Mouse (Mus musculus): ENCODE results near the gene Tnrc6a. TPM values are rescaled to one million over a fixed set of nuclear protein-coding genes. Genes with fewer than 3 reads are reported as not detected.
A peak's percentile ranks its signal among the peaks of the same experiment; 100 is the strongest.

Gene Tnrc6a
- polyA plus RNA-seq, 1 experiment from 2014 or later, result 70.9 TPM

DNA sequence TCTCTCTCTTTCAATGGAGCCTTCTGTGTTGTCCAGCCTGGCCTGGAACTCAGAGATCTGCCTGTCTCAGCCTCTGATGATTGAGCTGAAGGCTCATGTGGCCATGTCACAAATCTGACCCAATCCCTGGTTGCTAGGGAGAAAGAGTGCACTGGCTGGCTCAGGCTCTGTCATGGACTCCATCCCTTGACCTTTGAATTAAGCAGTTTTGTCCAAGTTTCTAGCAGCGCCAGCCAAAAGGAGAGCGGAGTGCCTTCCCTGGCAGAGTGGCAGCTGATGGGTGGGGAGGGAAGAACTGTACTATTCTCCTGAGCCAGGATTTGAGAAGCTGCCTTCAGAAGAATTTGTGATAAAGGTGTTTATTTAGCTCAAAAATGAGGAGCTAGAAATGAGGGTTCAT, 17.4 kb upstream of the Tnrc6a start:
- Histone ChIP-seq H3K9ac (no peak overlapping the region), H3K4me3 (no peak overlapping the region), H3K27me3 (no peaks in the 10 kb centered on the region), H3K4me2 (replicated peaks) (no peak overlapping the region), H3K27ac (no peak overlapping the region), H3K9me3 (no peaks in the 10 kb centered on the region), H3K4me1 (no peaks in the 10 kb centered on the region; the same call in 1 of the 2 replicates), H3K36me3 (no peaks in the 10 kb centered on the region)
- WGBS, result 98% methylated on average over 2 of the region's 2 CpGs
- no peak for ATAC-seq (ENCODE audit: insufficient number of reproducible peaks, insufficient read depth, low FRiP score, low TSS enrichment)

- H3K36me3 ChIP-seq, result no peaks in the 10 kb centered on the region
- ATAC-seq (ENCODE audit: insufficient number of reproducible peaks, insufficient read depth, low FRiP score, low TSS enrichment), result no peak
- H3K4me1 ChIP-seq, result no peaks in the 10 kb centered on the region; the same call in 1 of the 2 replicates
- no peak overlapping the region for H3K27ac ChIP-seq
- WGBS, result 66% methylated on average over 13 of the region's 13 CpGs
- no peak overlapping the region for H3K4me3 ChIP-seq
- H3K9ac ChIP-seq, result no peak overlapping the region
- H3K9me3 ChIP-seq, result no peaks in the 10 kb centered on the region
- H3K27me3 ChIP-seq, result no peaks in the 10 kb centered on the region
- H3K4me2 ChIP-seq (replicated peaks), result no peak overlapping the region
These were observed 15.3 kb upstream of the Tnrc6a start for GRCm38 (mm10) chr7:123108058-123109055.

DNA sequence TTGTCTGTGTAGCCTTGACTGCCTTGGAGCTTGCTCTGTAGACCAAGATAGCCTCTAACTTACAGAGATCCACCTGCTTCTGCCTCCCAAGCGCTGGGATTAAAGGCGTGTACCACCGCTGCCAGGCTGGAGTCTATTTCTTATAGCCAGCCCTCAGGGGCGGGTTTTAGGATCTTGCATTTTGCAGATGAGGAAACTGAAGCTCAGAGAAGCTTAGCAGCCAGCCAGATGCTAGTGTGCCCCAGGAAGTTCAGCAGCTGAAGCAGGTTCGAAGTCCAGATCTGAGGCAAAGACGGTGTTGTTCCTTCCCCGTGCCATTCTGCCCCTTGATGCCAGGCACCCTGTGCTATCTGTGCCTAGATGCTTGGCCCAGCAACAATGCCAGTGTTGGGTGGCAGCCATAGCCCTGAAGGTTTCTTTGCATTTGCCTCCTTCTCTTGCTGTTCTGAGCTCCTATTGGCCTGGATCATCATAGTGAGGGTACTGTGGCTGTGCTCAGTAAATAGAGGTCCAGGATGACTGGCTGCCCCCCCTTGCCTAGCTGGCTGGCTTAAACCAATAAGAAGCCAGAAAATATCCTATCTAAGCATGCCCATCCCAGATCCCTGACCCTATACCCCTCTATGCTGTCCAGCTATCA, 14.2 kb upstream of the Tnrc6a start:
- Histone ChIP-seq H3K4me1 (no peaks in the 10 kb centered on the region; the same call in 1 of the 2 replicates), H3K27ac (no peak overlapping the region), H3K9ac (no peak overlapping the region), H3K4me3 (no peak overlapping the region), H3K9me3 (no peaks in the 10 kb centered on the region), H3K27me3 (no peaks in the 10 kb centered on the region), H3K4me2 (replicated peaks) (no peak overlapping the region), H3K36me3 (no peaks in the 10 kb centered on the region)
- 91% methylated on average over 7 of the region's 7 CpGs for WGBS
- no peak for ATAC-seq (ENCODE audit: insufficient number of reproducible peaks, insufficient read depth, low FRiP score, low TSS enrichment)

GRCm38 (mm10) chr7:123110135-123110534, 13.6 kb upstream of the Tnrc6a start:
- Histone ChIP-seq H3K27ac (no peak overlapping the region), H3K9ac (no peak overlapping the region), H3K4me3 (no peak overlapping the region), H3K9me3 (no peaks in the 10 kb centered on the region), H3K36me3 (no peaks in the 10 kb centered on the region), H3K4me2 (replicated peaks) (no peak overlapping the region), H3K27me3 (no peaks in the 10 kb centered on the region), H3K4me1 (no peaks in the 10 kb centered on the region; the same call in 1 of the 2 replicates)
- 69% methylated on average over 3 of the region's 3 CpGs for WGBS
- ATAC-seq (ENCODE audit: insufficient number of reproducible peaks, insufficient read depth, low FRiP score, low TSS enrichment), result no peak

DNA sequence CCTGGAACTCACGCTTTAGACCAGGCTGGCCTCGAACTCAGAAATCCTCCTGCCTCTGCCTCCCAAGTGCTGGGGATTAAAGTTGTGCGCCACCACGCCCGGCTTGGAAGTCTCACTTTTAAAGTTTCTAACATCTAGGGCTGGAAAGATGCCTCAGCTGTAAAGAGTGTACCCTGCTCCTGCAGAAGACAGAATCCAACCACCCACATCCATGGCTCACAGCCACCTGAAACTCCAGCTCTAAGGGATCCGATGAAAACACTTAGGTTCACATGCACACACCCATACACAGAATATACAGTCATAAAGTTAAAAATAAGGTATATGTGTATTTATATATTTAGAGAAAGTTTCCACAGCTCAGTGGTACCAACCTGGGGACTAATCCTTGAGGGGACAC, 10.1 kb upstream of the Tnrc6a start:
- Histone ChIP-seq H3K4me2 (replicated peaks) (no peak overlapping the region), H3K9me3 (no peaks in the 10 kb centered on the region), H3K4me1 (no peaks in the 10 kb centered on the region; the same call in 1 of the 2 replicates), H3K36me3 (no peaks in the 10 kb centered on the region), H3K9ac (no peak overlapping the region), H3K4me3 (no peak overlapping the region), H3K27ac (no peak overlapping the region), H3K27me3 (no peaks in the 10 kb centered on the region)
- 94% methylated on average over 6 of the region's 6 CpGs for WGBS
- no peak for ATAC-seq (ENCODE audit: insufficient number of reproducible peaks, insufficient read depth, low FRiP score, low TSS enrichment)

DNA sequence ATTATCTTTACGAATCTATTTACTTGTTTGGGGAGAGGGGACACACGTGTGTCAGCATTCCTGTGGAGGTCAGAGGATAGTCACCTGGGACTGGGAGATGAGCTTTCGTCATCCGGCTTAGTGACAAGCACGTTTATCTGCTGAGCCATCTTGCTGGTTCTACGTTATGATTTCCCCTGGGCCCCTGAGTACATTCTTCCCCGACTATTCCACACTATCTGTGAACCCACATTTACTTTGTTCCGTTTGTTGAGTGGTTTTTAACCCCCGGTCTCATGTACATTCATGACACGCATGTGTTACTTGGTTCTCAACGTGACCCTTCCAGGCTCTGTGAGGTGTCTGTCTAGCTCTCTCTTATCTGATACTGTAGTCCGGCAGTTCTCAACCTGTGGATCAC, 6.9 kb upstream of the Tnrc6a start:
- Histone ChIP-seq H3K4me2 (replicated peaks) (no peak overlapping the region), H3K9me3 (no peaks in the 10 kb centered on the region), H3K9ac (no peak overlapping the region), H3K4me1 (no peaks in the 10 kb centered on the region), H3K27me3 (no peaks in the 10 kb centered on the region), H3K27ac (no peak overlapping the region), H3K4me3 (no peak overlapping the region), H3K36me3 (no peaks in the 10 kb centered on the region)
- WGBS, result 77% methylated on average over 12 of the region's 12 CpGs
- ATAC-seq (ENCODE audit: insufficient number of reproducible peaks, insufficient read depth, low FRiP score, low TSS enrichment), result no peak

DNA sequence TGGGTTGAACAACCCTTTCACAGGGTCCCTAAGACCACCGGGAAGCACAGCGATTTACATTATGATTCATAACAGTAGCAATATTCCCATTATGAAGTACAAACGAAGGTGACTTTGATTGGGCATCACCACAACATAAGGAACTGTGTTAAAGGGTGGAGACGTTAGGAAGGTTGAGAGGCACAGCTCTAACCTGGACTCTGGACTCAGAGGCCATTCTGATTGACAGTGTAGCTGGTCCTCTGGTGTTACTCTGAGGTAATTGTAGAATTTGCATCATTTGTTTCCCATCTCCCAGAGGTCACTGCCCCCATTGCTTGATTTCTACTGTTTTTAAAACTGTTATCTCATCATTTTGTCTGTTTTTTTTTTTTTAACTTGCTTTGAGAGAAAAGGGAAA, 6.5 kb upstream of the Tnrc6a start:
- H3K9me3 ChIP-seq, result no peaks in the 10 kb centered on the region
- ATAC-seq (ENCODE audit: insufficient number of reproducible peaks, insufficient read depth, low FRiP score, low TSS enrichment), result no peak
- H3K4me3 ChIP-seq, result no peak overlapping the region
- no peak overlapping the region for H3K9ac ChIP-seq
- no peak overlapping the region for H3K27ac ChIP-seq
- no peaks in the 10 kb centered on the region for H3K27me3 ChIP-seq
- H3K4me2 ChIP-seq (replicated peaks), result no peak overlapping the region
- H3K36me3 ChIP-seq, result no peaks in the 10 kb centered on the region
- no peaks in the 10 kb centered on the region for H3K4me1 ChIP-seq
- 84% methylated on average over 4 of the region's 4 CpGs for WGBS

GRCm38 (mm10) chr7:123120516-123120915, 3.2 kb upstream of the Tnrc6a start:
- Histone ChIP-seq H3K4me2 (replicated peaks) (no peak overlapping the region), H3K4me1 (peaks cover 7% of the 10 kb centered on the region; the same call in 1 of the 2 replicates), H3K27ac (no peak overlapping the region), H3K4me3 (no peak overlapping the region), H3K36me3 (no peaks in the 10 kb centered on the region), H3K27me3 (no peaks in the 10 kb centered on the region), H3K9ac (no peak overlapping the region), H3K9me3 (no peaks in the 10 kb centered on the region)
- WGBS, result 87% methylated on average over 7 of the region's 7 CpGs
- ATAC-seq (ENCODE audit: insufficient number of reproducible peaks, insufficient read depth, low FRiP score, low TSS enrichment), result no peak

DNA sequence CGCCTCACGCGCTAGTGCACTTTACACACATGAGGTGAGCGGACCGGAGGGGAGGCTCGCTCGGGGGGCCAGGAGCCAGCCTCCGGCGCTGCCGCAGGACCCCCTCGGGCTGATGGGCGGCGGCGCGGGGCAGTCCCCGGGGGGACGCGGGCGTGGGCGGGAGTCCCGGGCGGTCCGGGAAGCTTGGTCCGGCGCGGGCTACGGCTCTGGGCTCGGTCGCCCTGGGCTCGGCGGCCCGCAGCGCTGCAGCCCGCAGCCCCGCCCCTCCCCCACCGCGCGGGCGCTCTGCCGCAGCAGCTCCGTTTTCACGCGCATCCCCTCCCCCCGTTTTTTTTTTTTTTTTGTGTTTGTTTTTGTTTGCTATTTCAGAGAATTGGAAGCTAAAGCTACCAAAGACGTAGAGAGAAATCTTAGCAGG, 623 bp downstream of the Tnrc6a start:
- WGBS, result 2% methylated on average over 39 of the region's 45 CpGs
- Histone ChIP-seq H3K9ac (peak overlapping the region; percentile 98), H3K9me3 (no peaks in the 10 kb centered on the region)

GRCm38 (mm10) chr7:123124735-123125181, 1.1 kb downstream of the Tnrc6a start:
- H3K9ac ChIP-seq, result peak overlapping the region; percentile 98
- no peaks in the 10 kb centered on the region for H3K27me3 ChIP-seq
- under 1% methylated on average over 16 of the region's 16 CpGs for WGBS
- no peaks in the 10 kb centered on the region for H3K9me3 ChIP-seq
- peak overlapping the region; percentile 88 for H3K4me3 ChIP-seq
- H3K4me1 ChIP-seq, result peaks cover 15% of the 10 kb centered on the region
- peak overlapping the region; percentile 67 for H3K4me2 ChIP-seq (replicated peaks)
- peak overlapping the region; percentile 97; the same call in 1 of the 2 replicates for H3K27ac ChIP-seq
- no peak for ATAC-seq (ENCODE audit: insufficient number of reproducible peaks, insufficient read depth, low FRiP score, low TSS enrichment)
- H3K36me3 ChIP-seq, result peaks cover 10% of the 10 kb centered on the region

More for the DNA sequence above, 623 bp downstream of the Tnrc6a start:
- Histone ChIP-seq H3K27ac (peak overlapping the region; percentile 97), H3K4me2 (replicated peaks) (peak overlapping the region; percentile 67), H3K36me3 (peaks cover 10% of the 10 kb centered on the region), H3K4me1 (peaks cover 13% of the 10 kb centered on the region), H3K27me3 (no peaks in the 10 kb centered on the region), H3K4me3 (peak overlapping the region; percentile 88)
- ATAC-seq (ENCODE audit: insufficient number of reproducible peaks, insufficient read depth, low FRiP score, low TSS enrichment), result peak; percentile 74

- WGBS, result 49% methylated on average over 4 of the region's 4 CpGs
- H3K27ac ChIP-seq, result no peak overlapping the region
- no peak overlapping the region for H3K9ac ChIP-seq
- no peaks in the 10 kb centered on the region for H3K27me3 ChIP-seq
- H3K4me2 ChIP-seq (replicated peaks), result no peak overlapping the region
- H3K36me3 ChIP-seq, result peaks cover 10% of the 10 kb centered on the region
- H3K4me3 ChIP-seq, result no peak overlapping the region
- ATAC-seq (ENCODE audit: insufficient number of reproducible peaks, insufficient read depth, low FRiP score, low TSS enrichment), result no peak
- no peaks in the 10 kb centered on the region for H3K9me3 ChIP-seq
- peaks cover 15% of the 10 kb centered on the region for H3K4me1 ChIP-seq
These were observed 2.4 kb downstream of the Tnrc6a start for GRCm38 (mm10) chr7:123126056-123126455.
